Mouse (Mus musculus): Measurements from ENCODE around the gene Ces1a.

DNA sequence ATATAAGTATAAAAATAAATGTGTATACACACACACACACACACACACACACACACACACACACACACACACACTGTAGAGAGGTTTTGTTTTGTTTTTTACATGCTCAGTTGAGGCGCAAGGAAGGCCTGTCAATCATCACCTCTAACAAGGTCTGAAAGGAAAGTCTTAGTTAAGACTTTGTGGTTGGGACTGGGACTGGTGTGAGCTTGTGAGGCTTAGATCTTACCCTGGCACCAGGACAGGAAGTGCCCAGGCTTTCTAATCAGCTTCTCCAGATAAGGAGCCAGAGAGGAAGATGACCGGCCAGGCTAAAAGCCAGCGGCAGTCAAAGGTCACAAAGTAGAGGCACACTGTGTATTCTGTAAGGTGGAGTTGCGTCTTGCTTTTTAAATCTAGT lies 33.7 kb downstream of the Ces1a start:
- TF ChIP-seq CTCF (IDR thresholded peaks at IDR 0.05; ENCODE audit: low read depth) (no peak), EP300 (IDR thresholded peaks at IDR 0.05; ENCODE audit: low read depth) (no peak)
